Mouse (Mus musculus) cerebellum, postnatal 14 days (tissue): Measurements from ENCODE around the gene Dusp16.

ENCODE experiments used
- DNase-seq, 2 experiments: peaks; one replicate each; pipeline ENCODE4 v3.0.0; 2021; ENCODE audit warnings: mixed read lengths in 2 of 2

The Dusp16 gene

DNA sequence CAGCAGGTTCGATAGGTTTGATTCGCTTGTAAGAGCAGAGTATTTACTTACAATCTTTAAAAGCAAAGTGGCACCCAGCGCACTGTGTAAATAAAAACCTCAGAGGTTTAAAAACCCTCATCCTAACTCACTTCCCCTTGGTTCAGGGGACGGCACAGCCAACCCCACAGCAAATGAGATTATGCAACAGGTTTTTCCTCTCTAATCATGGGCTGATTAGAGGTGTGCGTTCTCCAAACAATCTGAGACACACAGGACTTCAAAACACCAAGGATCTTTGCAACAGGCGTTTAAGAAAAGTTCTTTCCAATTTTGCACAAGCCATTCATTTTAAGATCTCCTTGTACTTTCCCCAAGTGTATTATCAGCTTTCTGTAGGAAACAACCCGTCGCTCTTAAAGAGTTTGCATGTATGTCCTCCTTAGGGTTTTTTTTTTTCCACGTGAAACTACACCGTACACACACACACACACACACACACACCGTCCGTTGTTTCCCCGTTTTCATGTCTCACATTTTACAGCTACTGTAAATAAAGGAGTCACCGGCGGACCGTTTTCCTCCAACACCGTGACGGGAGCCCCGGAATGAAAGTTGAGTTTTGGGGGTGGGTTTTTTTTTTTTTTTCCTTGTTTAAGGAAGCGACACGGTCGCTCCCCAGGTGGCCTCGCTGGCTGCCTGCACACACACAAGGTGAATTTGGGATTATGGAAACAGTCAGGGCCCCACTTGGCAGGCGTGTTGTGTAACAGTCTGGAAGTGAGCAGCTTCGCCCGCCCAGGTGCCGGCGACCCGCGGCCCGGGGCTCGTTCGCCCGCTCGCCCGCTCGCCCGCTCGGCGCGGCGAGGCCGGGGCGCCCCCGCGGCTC is 940 bp downstream of the Dusp16 start:
- peak; percentile 69 to 74 for DNase-seq

- DNase-seq = no peak
Observed at GRCm38 (mm10) chr6:134789100-134789499, 3.3 kb downstream of the Dusp16 start.

GRCm38 (mm10) chr6:134786426-134786825 is 6.0 kb downstream of the Dusp16 start:
- DNase-seq = no peak

DNA sequence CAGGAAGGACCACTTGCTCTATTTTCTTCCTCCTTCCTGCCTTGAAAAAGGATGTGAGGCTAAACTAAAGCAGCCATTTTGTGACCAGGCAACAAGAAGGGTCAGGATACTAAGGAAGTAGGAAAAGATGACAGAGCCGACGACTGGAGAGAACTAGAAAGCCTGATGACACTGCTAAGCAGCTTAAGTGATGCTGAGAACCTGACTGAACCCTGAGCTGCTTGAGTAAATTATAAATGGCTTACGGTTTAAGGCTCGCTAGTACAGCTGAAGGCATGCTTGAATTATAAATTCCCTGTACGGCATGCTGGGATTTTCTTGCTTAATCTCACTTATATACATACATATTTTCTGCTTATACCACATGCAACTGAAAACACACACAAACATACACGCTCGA is 9.5 kb downstream of the Dusp16 start:
- no peak for DNase-seq

- peak; percentile 8 to 18 for DNase-seq
Observed at GRCm38 (mm10) chr6:134781494-134781913, 10.9 kb downstream of the Dusp16 start.

GRCm38 (mm10) chr6:134780024-134780423 is 12.4 kb downstream of the Dusp16 start:
- DNase-seq = no peak

DNA sequence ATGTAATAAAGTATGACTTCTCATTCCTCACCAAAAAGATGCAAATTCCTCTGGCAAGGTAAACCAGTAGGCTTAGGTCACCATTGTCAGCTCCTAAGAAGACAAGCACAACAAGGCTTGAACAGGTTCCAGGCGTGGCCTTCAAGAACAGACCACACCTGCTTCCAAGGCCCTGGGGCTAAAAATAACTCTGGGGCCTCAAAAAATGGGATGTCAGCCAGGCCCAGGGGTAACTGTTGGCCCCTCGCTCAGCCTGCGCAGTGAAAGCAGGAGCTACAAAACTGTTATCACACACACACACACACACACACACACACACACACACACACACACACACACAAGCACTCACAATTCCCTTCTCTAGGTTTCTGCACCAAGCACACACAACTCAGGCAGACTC is 18.5 kb downstream of the Dusp16 start:
- DNase-seq = peak; percentile 87 to 88

DNA sequence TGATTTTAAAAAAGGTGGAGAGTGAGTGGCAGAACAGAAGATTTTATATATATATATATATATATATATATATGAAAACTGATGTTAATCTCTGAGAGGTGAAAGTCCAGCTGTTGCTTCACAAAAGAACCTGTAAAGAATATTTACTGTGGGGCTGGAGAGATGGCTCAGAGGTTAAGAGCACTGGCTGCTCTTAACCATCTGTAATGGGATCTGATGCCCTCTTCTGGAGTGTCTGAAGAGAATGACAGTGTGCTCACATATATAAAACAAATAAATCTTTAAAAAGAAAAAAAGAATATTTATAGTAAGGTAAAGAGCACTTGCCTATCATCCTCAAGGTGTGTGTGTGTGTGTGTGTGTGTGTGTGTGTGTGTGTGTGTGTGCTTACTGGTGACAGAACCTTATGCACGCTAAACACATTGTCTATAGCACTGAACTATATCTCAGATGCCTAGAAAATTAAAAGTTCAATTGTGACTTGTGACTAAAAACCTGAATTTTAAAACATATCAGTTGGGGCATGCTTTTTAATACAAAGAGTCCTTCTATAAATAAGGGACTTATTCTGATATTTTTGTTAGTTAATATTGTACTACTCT is 19.0 kb downstream of the Dusp16 start:
- DNase-seq = no peak

DNA sequence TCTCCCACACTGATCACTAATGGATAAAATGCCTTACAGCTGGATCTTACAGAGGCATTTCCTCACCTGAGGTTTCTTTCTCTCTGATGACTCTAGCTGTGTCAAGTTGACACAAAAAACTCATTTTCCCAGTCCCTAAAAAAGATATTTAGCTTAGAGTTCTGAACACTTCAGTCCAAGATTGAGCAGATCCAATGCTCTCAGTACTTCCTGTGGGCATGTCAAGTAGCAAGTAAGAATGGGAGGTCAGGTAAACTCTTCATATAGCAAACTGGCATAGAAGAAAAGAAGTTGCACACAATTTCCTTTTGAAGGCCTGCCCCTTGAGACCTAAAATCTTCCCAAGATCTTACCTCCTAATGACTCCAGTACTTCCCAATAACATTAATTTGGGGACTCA is 22.1 kb downstream of the Dusp16 start:
- no peak for DNase-seq

DNA sequence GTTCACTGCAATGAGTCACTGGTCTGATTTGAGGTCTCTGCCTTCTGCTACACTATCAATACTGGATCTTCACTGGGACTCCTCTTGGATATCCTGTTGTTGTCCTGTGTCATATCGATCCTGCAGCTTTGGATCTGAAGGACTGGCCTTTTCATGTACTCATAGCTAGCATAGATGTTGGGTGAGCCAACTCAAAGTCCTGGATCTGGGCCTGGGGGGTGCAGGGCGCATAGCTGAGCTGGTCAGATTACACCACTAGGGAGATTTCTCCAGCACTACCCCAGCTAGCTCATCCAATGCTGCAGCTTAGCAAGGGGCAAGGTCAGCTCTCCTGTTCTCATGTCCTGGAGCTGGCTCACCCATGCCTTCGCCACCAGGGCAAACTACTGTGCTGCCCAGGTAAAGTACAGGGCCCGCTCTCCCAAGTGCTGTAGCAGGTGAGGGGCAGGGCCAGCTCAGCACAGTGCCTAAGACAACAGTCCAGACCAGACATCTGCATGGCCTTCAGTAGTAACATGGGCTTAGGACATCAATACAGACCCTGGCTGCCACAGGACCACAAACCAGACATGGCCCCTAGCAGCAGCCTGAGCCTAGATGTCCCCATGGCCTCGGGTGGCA is 27.9 kb downstream of the Dusp16 start:
- no peak for DNase-seq

DNA sequence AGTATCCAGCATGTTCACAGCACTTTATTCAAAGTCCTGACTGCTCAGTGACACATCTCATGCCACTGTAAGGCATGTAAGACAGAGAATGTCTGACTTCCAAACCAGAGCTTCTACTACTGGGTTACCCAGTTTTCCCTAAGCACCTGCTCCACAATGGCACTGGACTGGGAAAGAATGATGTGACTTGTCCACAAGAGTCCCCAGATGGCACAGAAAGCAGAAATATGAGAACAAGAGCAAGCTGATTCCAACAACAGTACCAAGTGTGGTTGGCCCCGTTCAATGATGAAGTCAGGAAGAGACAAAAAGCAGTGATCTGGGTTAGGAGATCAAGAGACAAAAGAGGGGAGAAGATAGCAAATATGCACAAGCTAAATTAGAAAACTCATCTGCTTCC is 29.0 kb downstream of the Dusp16 start:
- DNase-seq = no peak

- DNase-seq = peak in 1 of 2 experiments; percentile 12
Observed at GRCm38 (mm10) chr6:134761808-134762207, 30.6 kb downstream of the Dusp16 start.

DNA sequence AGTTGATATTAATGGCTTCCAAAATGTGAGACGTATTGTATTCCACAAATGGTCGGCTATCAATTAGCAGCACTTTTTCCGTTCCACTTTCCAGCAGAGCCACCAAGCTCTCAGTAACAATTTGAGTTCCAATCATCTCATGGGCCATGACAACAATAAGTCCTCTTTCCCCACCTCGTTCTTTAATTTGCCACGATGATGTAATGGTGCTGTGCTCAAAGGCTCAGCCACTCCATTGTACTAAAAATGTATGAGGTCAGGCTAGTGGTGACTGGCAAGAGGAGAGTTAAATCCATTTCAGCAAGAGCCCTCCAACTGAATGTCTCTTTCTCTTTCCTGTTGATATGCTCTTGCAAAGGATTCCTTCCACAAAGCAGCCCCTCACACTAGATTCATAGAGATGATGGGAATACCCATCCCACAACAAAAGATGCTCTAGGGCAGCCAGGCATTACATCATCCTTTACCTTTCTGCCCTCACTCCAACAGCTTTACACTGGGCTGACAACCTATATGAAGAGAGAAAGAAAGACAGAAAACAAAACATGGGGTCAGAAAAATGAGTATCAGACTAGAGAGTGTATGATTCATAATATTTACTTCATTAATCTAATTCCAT is 31.4 kb downstream of the Dusp16 start:
- no peak for DNase-seq

- no peak for DNase-seq
Observed at GRCm38 (mm10) chr6:134756058-134756457, 36.4 kb downstream of the Dusp16 start.

DNA sequence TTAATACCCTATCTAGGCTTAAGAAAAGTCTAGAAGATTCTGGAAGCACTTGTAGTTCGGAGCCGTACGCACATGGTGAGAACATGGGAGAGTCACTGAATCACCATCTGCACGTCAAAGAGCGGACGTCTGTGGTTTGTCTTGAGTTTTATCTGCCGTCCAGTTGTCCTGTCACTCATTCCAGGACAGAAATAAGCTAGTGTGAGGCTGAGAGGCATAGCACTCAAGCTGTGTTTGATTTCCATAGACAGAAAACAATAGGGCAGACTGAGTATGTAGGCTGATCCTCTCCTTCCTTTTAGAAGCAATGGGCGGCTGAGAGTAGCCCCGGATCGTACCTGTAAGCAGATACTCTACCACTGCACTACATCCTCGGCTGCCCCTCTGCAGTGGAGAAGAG is 38.6 kb downstream of the Dusp16 start:
- no peak for DNase-seq

- no peak for DNase-seq
Observed at GRCm38 (mm10) chr6:134753412-134753811, 39.0 kb downstream of the Dusp16 start.

- DNase-seq = no peak
Observed at GRCm38 (mm10) chr6:134751883-134752647, 40.4 kb downstream of the Dusp16 start.

DNA sequence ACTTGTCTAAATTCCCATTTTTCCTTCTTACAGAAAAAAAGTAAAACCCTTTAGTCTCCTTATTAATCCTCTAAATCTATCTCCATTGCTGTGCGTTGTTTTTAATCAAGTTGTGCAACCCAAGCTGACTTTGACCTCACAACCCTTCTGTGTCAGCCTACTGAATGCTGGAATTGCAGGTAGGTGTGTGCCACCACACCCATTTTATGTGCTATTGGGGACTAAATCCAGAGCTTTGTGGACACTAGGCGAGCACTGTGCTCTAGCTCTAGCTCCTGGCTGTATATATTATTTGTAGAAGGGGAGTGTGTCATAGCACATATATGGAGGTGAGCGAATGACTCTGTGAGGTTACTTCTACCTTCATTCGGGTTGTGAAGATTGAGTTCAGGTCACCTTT is 41.3 kb downstream of the Dusp16 start:
- DNase-seq = no peak

- no peak for DNase-seq
Observed at GRCm38 (mm10) chr6:134748126-134748525, 44.3 kb downstream of the Dusp16 start.

DNA sequence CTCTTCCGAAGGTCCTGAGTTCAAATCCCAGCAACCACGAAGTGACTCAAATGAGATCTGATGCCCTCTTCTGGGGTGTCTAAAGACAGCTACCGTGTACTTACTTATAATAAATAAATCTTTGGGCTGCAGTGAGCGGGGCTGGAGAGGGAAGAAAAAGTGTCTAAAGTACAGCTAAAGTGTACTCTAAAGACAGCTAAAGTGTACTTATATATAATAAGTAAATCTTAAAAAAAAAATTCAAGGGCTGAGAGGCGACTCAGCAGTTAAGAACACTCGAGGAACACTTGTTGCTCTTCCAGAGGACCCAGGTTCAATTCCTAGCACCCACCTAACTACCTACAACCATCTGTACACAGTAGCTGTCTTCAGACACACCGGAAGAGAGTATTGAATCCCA is 46.5 kb downstream of the Dusp16 start:
- DNase-seq = no peak

GRCm38 (mm10) chr6:134743568-134743967 is 48.9 kb downstream of the Dusp16 start:
- DNase-seq = no peak

DNA sequence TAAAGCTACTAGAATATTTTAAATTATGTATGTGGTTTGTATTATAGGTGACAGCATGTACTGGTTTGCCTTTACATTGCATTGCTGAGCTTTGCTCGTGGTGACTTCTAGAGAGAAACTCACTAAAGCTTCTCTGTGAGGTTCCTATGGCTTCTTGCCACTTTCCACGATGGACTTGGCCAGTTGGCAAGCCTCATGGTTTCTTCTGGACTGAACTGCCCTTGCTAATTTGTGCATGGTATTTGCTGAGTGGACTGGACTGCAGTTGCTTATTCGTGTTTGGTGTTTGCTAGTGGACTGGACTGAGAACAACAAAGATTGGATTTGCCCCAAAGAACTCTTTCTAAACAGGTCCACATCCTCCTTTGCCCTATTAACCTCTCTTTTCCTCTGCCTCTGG is 55.6 kb downstream of the Dusp16 start:
- DNase-seq = peak; percentile 22 to 45

DNA sequence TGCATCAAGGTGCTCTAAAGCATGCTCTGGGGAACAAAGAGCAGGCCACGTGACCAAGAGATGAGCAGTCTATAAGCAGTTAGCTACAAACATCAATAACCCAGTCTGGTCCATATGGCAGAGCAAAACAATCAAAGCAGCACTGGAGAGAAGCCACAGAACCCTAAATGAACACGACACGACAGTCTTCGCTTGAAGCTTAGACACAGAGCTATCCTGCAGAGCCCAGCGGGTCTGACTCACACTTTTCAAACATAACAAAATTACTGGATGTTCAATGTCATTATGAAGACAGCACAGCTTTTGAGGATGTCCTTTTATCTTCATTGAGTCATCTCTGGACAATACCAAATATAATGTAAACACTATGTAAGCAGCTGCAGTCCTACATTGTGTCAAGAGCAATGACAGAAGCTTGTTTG is 58.6 kb downstream of the Dusp16 start:
- no peak for DNase-seq
